Mouse (Mus musculus) myocyte (in vitro differentiated cells): Measurements from ENCODE around the gene Eya4. TPM values are rescaled to one million over a fixed set of nuclear protein-coding genes. Genes with fewer than 3 reads are reported as not detected.

ENCODE experiments used
- H3K27me3 ChIP-seq: one replicate; pipeline ENCODE4 v1.6.1; 2011; ENCODE audit not compliant: control insufficient read depth, insufficient read depth, insufficient read length
- H3K36me3 ChIP-seq: one replicate; pipeline ENCODE4 v1.6.1; 2011; ENCODE audit not compliant: control insufficient read depth, insufficient read depth
- H3K4me2 ChIP-seq: one replicate; pipeline ENCODE4 v1.6.1; 2011; ENCODE audit warnings: low read depth, control low read depth
- H3K4me3 ChIP-seq: one replicate; pipeline ENCODE4 v1.5.1; 2011; ENCODE audit warnings: mild to moderate bottlenecking, control low read depth, moderate library complexity
- H3K79me2 ChIP-seq: one replicate; pipeline ENCODE4 v1.6.1; 2011; ENCODE audit not compliant: control insufficient read depth, insufficient read depth
- H3ac ChIP-seq: one replicate; pipeline ENCODE4 v1.6.1; 2011; ENCODE audit not compliant: control insufficient read depth, insufficient read length
- CEBPB ChIP-seq: IDR thresholded peaks from 2 replicates; pipeline ENCODE4 v1.6.1; 2011; ENCODE audit warnings: mild to moderate bottlenecking, moderate library complexity; ENCODE audit not compliant: poor library complexity, insufficient read depth, severe bottlenecking
- E2F4 ChIP-seq: IDR thresholded peaks from one replicate; pipeline ENCODE4 v1.6.1; 2011; ENCODE audit warnings: mild to moderate bottlenecking, control low read depth, moderate library complexity; ENCODE audit not compliant: insufficient read depth
- MAX ChIP-seq: IDR thresholded peaks from one replicate; pipeline ENCODE4 v1.6.1; 2011; ENCODE audit warnings: low read depth, mild to moderate bottlenecking, control low read depth
- MYOD1 ChIP-seq, 3 experiments: IDR thresholded peaks; one replicate each; pipeline ENCODE4 v1.6.1; 2011; ENCODE audit warnings: control low read depth in 2 of 3, low read depth in 2 of 3, mild to moderate bottlenecking in 2 of 3, moderate library complexity in 1 of 3; ENCODE audit not compliant: insufficient read length in 2 of 3, control insufficient read depth in 1 of 3
- MYOG ChIP-seq, 3 experiments: IDR thresholded peaks; one replicate each; pipeline ENCODE4 v1.6.1; 2011; ENCODE audit warnings: control low read depth in 2 of 3, low read depth in 2 of 3, mild to moderate bottlenecking in 2 of 3; ENCODE audit not compliant: insufficient read length in 2 of 3, control insufficient read depth in 1 of 3, insufficient read depth in 1 of 3
- POLR2A ChIP-seq: IDR thresholded peaks from one replicate; pipeline ENCODE4 v1.6.1; 2011; ENCODE audit warnings: low read depth, mild to moderate bottlenecking, control low read depth, moderate library complexity; ENCODE audit not compliant: insufficient read length
- POLR2AphosphoS2 ChIP-seq: IDR thresholded peaks from one replicate; pipeline ENCODE4 v1.6.1; 2011; ENCODE audit warnings: low read depth, control low read depth; ENCODE audit not compliant: insufficient read length
- REST ChIP-seq: IDR thresholded peaks from one replicate; pipeline ENCODE4 v1.6.1; 2011; ENCODE audit warnings: mild to moderate bottlenecking, control low read depth, moderate library complexity; ENCODE audit not compliant: insufficient read depth, insufficient read length
- SRF ChIP-seq: IDR thresholded peaks from one replicate; pipeline ENCODE4 v1.6.1; 2011; ENCODE audit warnings: low read depth; ENCODE audit not compliant: control insufficient read depth, insufficient read length
- TCF12 ChIP-seq: IDR thresholded peaks from one replicate; pipeline ENCODE4 v1.6.1; 2011; ENCODE audit warnings: mild to moderate bottlenecking, control low read depth; ENCODE audit not compliant: poor library complexity, insufficient read depth, severe bottlenecking
- TCF3 ChIP-seq: IDR thresholded peaks from one replicate; pipeline ENCODE4 v1.6.1; 2011; ENCODE audit warnings: low read depth, control low read depth; ENCODE audit not compliant: insufficient read length
- USF1 ChIP-seq: IDR thresholded peaks from one replicate; pipeline ENCODE4 v1.6.1; 2011; ENCODE audit warnings: low read depth, mild to moderate bottlenecking, control low read depth, moderate library complexity
- polyA plus RNA-seq: library from polyadenylated mRNA; unstranded; fragments of >200 nt; fragmentation: generic; extraction: Trizol; gene quantifications from one replicate; pipeline ENCODE4 v1.2.1, GENCODE M21; 2012; ENCODE audit warnings: missing spikeins

The Eya4 gene
- polyA plus RNA-seq, 1 experiment, result 8.8 TPM

GRCm38 (mm10) chr10:23053379-23053915 lies 297.1 kb downstream of the Eya4 start:
- Histone ChIP-seq H3K27me3 (no peaks in the 10 kb centered on the region), H3K79me2 (no peaks in the 10 kb centered on the region), H3K36me3 (no peaks in the 10 kb centered on the region), H3K4me3 (no peak overlapping the region), H3ac (no peak overlapping the region), H3K4me2 (no peak overlapping the region)
- TF ChIP-seq REST (no peak), CEBPB (no peak), TCF3 (no peak), E2F4 (no peak), SRF (no peak), TCF12 (no peak), POLR2AphosphoS2 (no peak), MYOD1 (IDR thresholded peaks at IDR 0.05; ENCODE audit: control insufficient read depth in 1 of 3, insufficient read length in 2 of 3, low read depth in 2 of 3) (no peak), USF1 (no peak), MYOG (IDR thresholded peaks at IDR 0.05; ENCODE audit: control insufficient read depth in 1 of 3, insufficient read depth in 1 of 3, insufficient read length in 2 of 3, low read depth in 2 of 3) (no peak), MAX (no peak), POLR2A (no peak)
